Mouse (Mus musculus) heart, embryonic 10.5 days (tissue): ENCODE results near the gene Vmn1r77. TPM values are rescaled to one million over a fixed set of nuclear protein-coding genes. Genes with fewer than 3 reads are reported as not detected.
"Not testable (repeated sequence)": the region's sequence is repeated elsewhere in the genome, so short reads cannot be mapped to it uniquely, and the experiment has no call there.

Experiments
- DNase-seq: peaks from one replicate; pipeline ENCODE4 v3.0.0-alpha.2; 2017; ENCODE audit warnings: low spot score
- H3K27ac ChIP-seq: fragments of 300-500 bp; sonication (generic); 2 replicates; pipeline ENCODE4 v1.5.1; 2016; ENCODE audit warnings: mild to moderate bottlenecking
- H3K27me3 ChIP-seq: fragments of 300-500 bp; sonication (generic); 2 replicates; pipeline ENCODE4 v1.6.1; 2016; ENCODE audit warnings: mild to moderate bottlenecking; ENCODE audit not compliant: poor library complexity, insufficient read depth, severe bottlenecking
- H3K36me3 ChIP-seq: fragments of 300-500 bp; sonication (generic); 2 replicates; pipeline ENCODE4 v1.6.1; 2016; ENCODE audit warnings: mild to moderate bottlenecking, moderate library complexity
- H3K4me1 ChIP-seq: fragments of 300-500 bp; sonication (generic); 2 replicates; pipeline ENCODE4 v1.6.1; 2016; ENCODE audit warnings: mild to moderate bottlenecking
- H3K4me3 ChIP-seq: fragments of 300-500 bp; sonication (generic); 2 replicates; pipeline ENCODE4 v1.5.1; 2016; ENCODE audit warnings: mild to moderate bottlenecking, moderate library complexity
- H3K9me3 ChIP-seq: fragments of 300-500 bp; sonication (generic); 2 replicates; pipeline ENCODE4 v1.6.1; 2016; ENCODE audit warnings: mild to moderate bottlenecking, moderate library complexity
- WGBS: fragments of 180-500 bp; shearing (Covaris S2); methylation state at CpG from one replicate; pipeline ENCODE4 v1.1.7; 2016; 5-methylcytosine and 5-hydroxymethylcytosine counted together
- polyA plus RNA-seq: library from polyadenylated mRNA; unstranded; fragments of >200 nt; fragmentation: Nextera tagmentation; extraction: Ambion mirVana; gene quantifications from 2 replicates; pipeline ENCODE4 v1.2.1, GENCODE M21; 2016

The Vmn1r77 gene
- polyA plus RNA-seq, result not detected in 2 replicates

- not testable (repeated sequence) for H3K9me3 ChIP-seq, H3K36me3 ChIP-seq, H3K27ac ChIP-seq, H3K27me3 ChIP-seq, H3K4me1 ChIP-seq, H3K4me3 ChIP-seq, DNase-seq
Observed at GRCm38 (mm10) chr7:12036452-12036851, at the start of gene Vmn1r77. Gene Vmn1r77 (plus strand): TSS chr7:12036752.

GRCm38 (mm10) chr7:12011491-12011890 is 25.1 kb upstream of the Vmn1r77 start:
- not testable (repeated sequence) for DNase-seq, H3K36me3 ChIP-seq, H3K27me3 ChIP-seq, H3K27ac ChIP-seq, H3K4me3 ChIP-seq, H3K4me1 ChIP-seq
- peaks cover 52% of the 10 kb centered on the region for H3K9me3 ChIP-seq
- WGBS, result 92% methylated on average over 5 of the region's 5 CpGs

- peaks cover 61% of the 10 kb centered on the region for H3K9me3 ChIP-seq
- not testable (repeated sequence) for H3K4me3 ChIP-seq, H3K36me3 ChIP-seq, H3K27ac ChIP-seq, H3K27me3 ChIP-seq, H3K4me1 ChIP-seq, DNase-seq
- 82% methylated on average over 3 of the region's 3 CpGs for WGBS
Observed at GRCm38 (mm10) chr7:12012392-12012791, 24.2 kb upstream of the Vmn1r77 start.

GRCm38 (mm10) chr7:12013106-12013505 is 23.4 kb upstream of the Vmn1r77 start:
- H3K9me3 ChIP-seq, result peaks cover 66% of the 10 kb centered on the region

GRCm38 (mm10) chr7:12017829-12018228 is 18.7 kb upstream of the Vmn1r77 start:
- not testable (repeated sequence) for H3K4me1 ChIP-seq, H3K27me3 ChIP-seq, H3K4me3 ChIP-seq, H3K27ac ChIP-seq, DNase-seq, H3K36me3 ChIP-seq
- WGBS, result 72% methylated on average over 2 of the region's 2 CpGs
- peaks cover 51% of the 10 kb centered on the region for H3K9me3 ChIP-seq

More at GRCm38 (mm10) chr7:12013106-12013505, 23.4 kb upstream of the Vmn1r77 start:
- H3K4me1 ChIP-seq, result no peaks in the 10 kb centered on the region
- peak; percentile 88 for DNase-seq
- H3K27me3 ChIP-seq, result no peaks in the 10 kb centered on the region
- H3K27ac ChIP-seq, result no peak overlapping the region
- no peaks in the 10 kb centered on the region for H3K36me3 ChIP-seq
- no peak overlapping the region for H3K4me3 ChIP-seq
- 69% methylated on average over 4 of the region's 4 CpGs for WGBS

- no peak for DNase-seq
- 72% methylated on average over 2 of the region's 2 CpGs for WGBS
- H3K27me3 ChIP-seq, result no peaks in the 10 kb centered on the region
- no peaks in the 10 kb centered on the region for H3K4me1 ChIP-seq
- no peaks in the 10 kb centered on the region for H3K36me3 ChIP-seq
- H3K27ac ChIP-seq, result no peak overlapping the region
- H3K4me3 ChIP-seq, result no peak overlapping the region
- H3K9me3 ChIP-seq, result peaks cover 2% of the 10 kb centered on the region; the same call in 1 of the 2 replicates
Observed at GRCm38 (mm10) chr7:12040664-12041063, 4.1 kb downstream of the Vmn1r77 start.

Other genes with a start within 250 kb of the Vmn1r77 start
- gene Vmn1r74, start 202.8 kb upstream of the Vmn1r77 start, polyA plus RNA-seq, result not detected in 2 replicates
- not detected in 2 replicates for gene Vmn1r75, start 162.1 kb upstream of the Vmn1r77 start, polyA plus RNA-seq
- not detected in 2 replicates for gene Vmn1r76, start 98.5 kb upstream of the Vmn1r77 start, polyA plus RNA-seq
- gene Vmn1r78, start 113.5 kb downstream of the Vmn1r77 start, polyA plus RNA-seq, result not detected in 2 replicates
- gene Vmn1r79, start 134.5 kb downstream of the Vmn1r77 start, polyA plus RNA-seq, result not detected in 2 replicates
- not detected in 2 replicates for gene Vmn1r80, start 152.5 kb downstream of the Vmn1r77 start, polyA plus RNA-seq
- gene Vmn1r81, start 231.5 kb downstream of the Vmn1r77 start, polyA plus RNA-seq, result not detected in 2 replicates